Mouse (Mus musculus): ENCODE results near the gene Hic1.

DNA sequence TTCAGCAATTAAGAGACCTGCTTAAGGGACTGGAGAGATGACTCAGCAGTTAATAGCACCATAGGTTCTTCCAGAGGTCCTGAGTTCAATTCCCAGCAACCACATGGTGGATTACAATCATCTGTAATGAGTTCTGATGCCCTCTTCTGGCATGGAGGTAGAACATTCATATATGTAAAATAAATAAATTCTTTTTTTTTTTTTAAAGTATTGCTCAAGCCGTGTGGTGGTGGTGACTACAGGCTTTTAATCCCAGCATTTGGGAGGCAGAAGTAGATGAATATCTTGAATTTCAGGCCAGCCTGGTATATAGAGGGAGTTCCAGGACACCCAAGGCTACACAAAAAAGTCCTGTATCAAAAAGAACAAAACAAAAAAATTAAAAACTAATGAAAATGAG lies 19.0 kb downstream of the Hic1 start:
- TF ChIP-seq CTCF (IDR thresholded peaks at IDR 0.05; ENCODE audit: borderline replicate concordance, insufficient read depth, low read length) (no peak), POLR2A (IDR thresholded peaks at IDR 0.05; ENCODE audit: low read depth, low read length) (no peak)
